Mouse (Mus musculus) midbrain, embryonic 10.5 days (tissue): ENCODE data around the gene Cbr3. TPM values are rescaled to one million over a fixed set of nuclear protein-coding genes. Genes with fewer than 3 reads are reported as not detected.
A peak's percentile ranks its signal among the peaks of the same experiment; 100 is the strongest.

Source experiments
- DNase-seq: peaks from one replicate; pipeline ENCODE4 v3.0.0-alpha.2; 2017; ENCODE audit warnings: low spot score
- H3K27ac ChIP-seq: fragments of 300-500 bp; sonication (generic); replicated peaks from 2 replicates; pipeline ENCODE4 v1.5.1; 2016; ENCODE audit warnings: mild to moderate bottlenecking
- H3K27me3 ChIP-seq: fragments of 300-500 bp; sonication (generic); 2 replicates; pipeline ENCODE4 v1.6.1; 2016; ENCODE audit warnings: low read depth, mild to moderate bottlenecking; ENCODE audit not compliant: poor library complexity, severe bottlenecking
- H3K36me3 ChIP-seq: fragments of 300-500 bp; sonication (generic); 2 replicates; pipeline ENCODE4 v1.6.1; 2016; ENCODE audit warnings: mild to moderate bottlenecking, moderate library complexity
- H3K4me1 ChIP-seq: fragments of 300-500 bp; sonication (generic); 2 replicates; pipeline ENCODE4 v1.6.1; 2016
- H3K4me3 ChIP-seq: fragments of 300-500 bp; sonication (generic); 2 replicates; pipeline ENCODE4 v1.5.1; 2016; ENCODE audit warnings: mild to moderate bottlenecking, moderate library complexity
- H3K9me3 ChIP-seq: fragments of 300-500 bp; sonication (generic); replicated peaks from 2 replicates; pipeline ENCODE4 v1.6.1; 2016; ENCODE audit warnings: mild to moderate bottlenecking
- WGBS: fragments of 180-500 bp; shearing (Covaris S2); methylation state at CpG from one replicate; pipeline ENCODE4 v1.1.7; 2016; 5-methylcytosine and 5-hydroxymethylcytosine counted together
- polyA plus RNA-seq: library from polyadenylated mRNA; unstranded; fragments of >200 nt; fragmentation: Nextera tagmentation; extraction: Ambion mirVana; gene quantifications from 2 replicates; pipeline ENCODE4 v1.2.1, GENCODE M21; 2016

Cbr3 gene
- polyA plus RNA-seq, 1 experiment from 2014 or later, result 1.9 TPM

- no peak for DNase-seq
- H3K27ac ChIP-seq, result 0 out of 2 replicates have a peak overlapping the region, but pooled peaks have one; percentile 47
Observed at GRCm38 (mm10) chr16:93714426-93714825, 31.4 kb downstream of the Cbr3 start.

GRCm38 (mm10) chr16:93715826-93716225 is 32.8 kb downstream of the Cbr3 start:
- no peak overlapping the region for H3K4me3 ChIP-seq
- peaks cover 35% of the 10 kb centered on the region for H3K4me1 ChIP-seq
- H3K27ac ChIP-seq, result no peak overlapping the region
- peaks cover 28% of the 10 kb centered on the region for H3K27me3 ChIP-seq
- H3K9me3 ChIP-seq, result no peaks in the 10 kb centered on the region
- no peaks in the 10 kb centered on the region for H3K36me3 ChIP-seq
- 84% methylated on average over 6 of the region's 6 CpGs for WGBS
- DNase-seq, result no peak

More at GRCm38 (mm10) chr16:93714426-93714825, 31.4 kb downstream of the Cbr3 start:
- Histone ChIP-seq H3K9me3 (no peaks in the 10 kb centered on the region), H3K27me3 (peaks cover 28% of the 10 kb centered on the region), H3K4me1 (peaks cover 35% of the 10 kb centered on the region), H3K36me3 (no peaks in the 10 kb centered on the region), H3K4me3 (no peak overlapping the region)
- 35% methylated on average over 5 of the region's 5 CpGs for WGBS

- peak overlapping the region; percentile 46 for H3K27ac ChIP-seq
- H3K4me3 ChIP-seq, result no peak overlapping the region
- H3K9me3 ChIP-seq, result no peaks in the 10 kb centered on the region
- no peaks in the 10 kb centered on the region for H3K36me3 ChIP-seq
- WGBS, result 22% methylated on average over 5 of the region's 5 CpGs
- peaks cover 24% of the 10 kb centered on the region for H3K27me3 ChIP-seq
- peaks cover 31% of the 10 kb centered on the region for H3K4me1 ChIP-seq
- peak; percentile 54 for DNase-seq
Observed at GRCm38 (mm10) chr16:93717299-93717703, 34.3 kb downstream of the Cbr3 start.

- 84% methylated on average over 5 of the region's 5 CpGs for WGBS
- no peaks in the 10 kb centered on the region for H3K36me3 ChIP-seq
- no peak for DNase-seq
- no peaks in the 10 kb centered on the region for H3K9me3 ChIP-seq
- peaks cover 12% of the 10 kb centered on the region for H3K4me1 ChIP-seq
- no peak overlapping the region for H3K4me3 ChIP-seq
- H3K27me3 ChIP-seq, result no peaks in the 10 kb centered on the region
- no peak overlapping the region for H3K27ac ChIP-seq
Observed at GRCm38 (mm10) chr16:93721771-93722170, 38.8 kb downstream of the Cbr3 start.

- Histone ChIP-seq H3K27me3 (no peaks in the 10 kb centered on the region), H3K4me3 (no peak overlapping the region), H3K27ac (no peak overlapping the region), H3K9me3 (no peaks in the 10 kb centered on the region), H3K4me1 (peaks cover 5% of the 10 kb centered on the region), H3K36me3 (no peaks in the 10 kb centered on the region)
- WGBS, result 78% methylated on average over 2 of the region's 2 CpGs
- no peak for DNase-seq
Observed at GRCm38 (mm10) chr16:93722476-93722875, 39.5 kb downstream of the Cbr3 start.

GRCm38 (mm10) chr16:93725417-93726144 is 42.6 kb downstream of the Cbr3 start:
- WGBS, result 83% methylated on average over 8 of the region's 8 CpGs

GRCm38 (mm10) chr16:93726186-93726585 is 43.2 kb downstream of the Cbr3 start:
- Histone ChIP-seq H3K9me3 (no peaks in the 10 kb centered on the region), H3K27ac (no peak overlapping the region), H3K36me3 (no peaks in the 10 kb centered on the region), H3K27me3 (no peaks in the 10 kb centered on the region), H3K4me3 (no peak overlapping the region), H3K4me1 (peaks cover 4% of the 10 kb centered on the region; the same call in 1 of the 2 replicates)
- 92% methylated on average over 4 of the region's 4 CpGs for WGBS
- DNase-seq, result no peak

More at GRCm38 (mm10) chr16:93725417-93726144, 42.6 kb downstream of the Cbr3 start:
- no peaks in the 10 kb centered on the region for H3K27me3 ChIP-seq
- no peak overlapping the region for H3K27ac ChIP-seq
- peaks cover 4% of the 10 kb centered on the region; the same call in 1 of the 2 replicates for H3K4me1 ChIP-seq
- H3K9me3 ChIP-seq, result no peaks in the 10 kb centered on the region
- H3K36me3 ChIP-seq, result no peaks in the 10 kb centered on the region
- no peak for DNase-seq
- no peak overlapping the region for H3K4me3 ChIP-seq

GRCm38 (mm10) chr16:93728676-93729075 is 45.7 kb downstream of the Cbr3 start:
- DNase-seq, result no peak
- Histone ChIP-seq H3K36me3 (no peaks in the 10 kb centered on the region), H3K27me3 (no peaks in the 10 kb centered on the region), H3K27ac (no peak overlapping the region; the same call in 1 of the 2 replicates), H3K9me3 (no peaks in the 10 kb centered on the region), H3K4me3 (no peak overlapping the region), H3K4me1 (peaks cover 12% of the 10 kb centered on the region)
- 78% methylated on average over 9 of the region's 9 CpGs for WGBS

- H3K9me3 ChIP-seq, result no peaks in the 10 kb centered on the region
- WGBS, result 84% methylated on average over 23 of the region's 23 CpGs
- no peak for DNase-seq
Observed at GRCm38 (mm10) chr16:93729801-93730721, 47.0 kb downstream of the Cbr3 start.

GRCm38 (mm10) chr16:93731310-93731709 is 48.3 kb downstream of the Cbr3 start:
- Histone ChIP-seq H3K4me3 (no peak overlapping the region), H3K27ac (no peak overlapping the region), H3K4me1 (peaks cover 18% of the 10 kb centered on the region), H3K36me3 (no peaks in the 10 kb centered on the region), H3K27me3 (no peaks in the 10 kb centered on the region), H3K9me3 (no peaks in the 10 kb centered on the region)
- WGBS, result 96% methylated on average over 8 of the region's 8 CpGs
- no peak for DNase-seq

More at GRCm38 (mm10) chr16:93729801-93730721, 47.0 kb downstream of the Cbr3 start:
- no peaks in the 10 kb centered on the region for H3K36me3 ChIP-seq
- H3K4me1 ChIP-seq, result peaks cover 18% of the 10 kb centered on the region
- no peaks in the 10 kb centered on the region for H3K27me3 ChIP-seq
- no peak overlapping the region for H3K27ac ChIP-seq
- no peak overlapping the region for H3K4me3 ChIP-seq

- DNase-seq, result no peak
- WGBS, result 75% methylated on average over 18 of the region's 18 CpGs
- no peaks in the 10 kb centered on the region for H3K9me3 ChIP-seq
- no peak overlapping the region for H3K27ac ChIP-seq
- H3K4me3 ChIP-seq, result no peak overlapping the region
- no peaks in the 10 kb centered on the region for H3K27me3 ChIP-seq
- no peaks in the 10 kb centered on the region for H3K36me3 ChIP-seq
- H3K4me1 ChIP-seq, result peaks cover 18% of the 10 kb centered on the region
Observed at GRCm38 (mm10) chr16:93732875-93733569, 50.0 kb downstream of the Cbr3 start.

GRCm38 (mm10) chr16:93739251-93739650 is 56.2 kb downstream of the Cbr3 start:
- Histone ChIP-seq H3K4me1 (peaks cover 3% of the 10 kb centered on the region; the same call in 1 of the 2 replicates), H3K36me3 (peaks cover 5% of the 10 kb centered on the region), H3K27ac (no peak overlapping the region), H3K27me3 (no peaks in the 10 kb centered on the region), H3K4me3 (no peak overlapping the region), H3K9me3 (no peaks in the 10 kb centered on the region)
- no peak for DNase-seq
- WGBS, result 95% methylated on average over 11 of the region's 11 CpGs
